Mouse (Mus musculus): ENCODE data around the gene Unc13c. TPM values are rescaled to one million over a fixed set of nuclear protein-coding genes. Genes with fewer than 3 reads are reported as not detected.

Unc13c gene
- total RNA-seq, 2 experiments from 2014 or later, result 21.1 to 25.4 TPM

DNA sequence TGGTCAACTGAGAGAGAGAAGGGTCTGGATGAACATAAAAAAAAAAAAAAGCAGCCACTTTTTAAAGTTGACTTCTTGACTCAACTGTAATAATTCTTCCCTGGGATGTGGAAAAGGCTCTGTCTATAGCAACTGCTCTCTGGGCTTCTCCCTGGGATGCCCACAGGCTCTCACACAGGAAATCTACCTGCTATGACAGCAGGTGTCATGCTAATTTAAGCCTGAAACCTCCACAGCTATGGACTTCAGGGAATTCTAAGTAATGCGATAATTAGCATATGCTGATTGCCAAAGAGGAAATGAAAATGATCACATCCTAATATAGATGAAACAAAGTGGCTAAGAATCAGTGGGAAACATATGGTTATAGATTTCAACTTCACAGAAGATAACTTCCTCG, 102.1 kb downstream of the Unc13c start:
- intact Hi-C loops (cut with DNase I), result no loop called here

DNA sequence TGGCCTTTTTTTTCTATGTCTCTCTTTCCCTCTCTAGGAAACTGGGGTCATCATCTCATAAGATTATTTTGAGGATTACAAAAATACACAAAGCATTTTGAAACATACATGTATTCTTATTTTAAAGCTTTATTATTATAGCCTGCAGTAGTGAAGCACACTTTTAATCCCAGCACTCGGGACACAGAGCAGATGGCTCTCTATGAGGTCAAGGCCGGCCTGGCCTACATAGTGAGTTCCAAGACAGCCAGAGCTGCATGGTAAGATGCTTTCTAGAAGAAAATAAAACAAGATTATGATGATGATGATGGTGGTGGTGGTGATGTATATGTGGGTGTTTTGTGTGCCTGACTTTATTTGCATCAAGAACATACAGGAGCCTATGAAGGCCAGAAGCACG, 109.3 kb downstream of the Unc13c start:
- intact Hi-C loops (cut with DNase I), result no loop called here
- Histone ChIP-seq H3K4me3 (no peak overlapping the region), H3K27ac (no peak overlapping the region)
- no peak for TF ChIP-seq CTCF (IDR thresholded peaks at IDR 0.05)
- DNase-seq (ENCODE audit: extremely low spot score in 1 of 2, low spot score in 2 of 2), result no peak

More for the DNA sequence above, 102.1 kb downstream of the Unc13c start:
- H3K27ac ChIP-seq, result no peak overlapping the region
- no peak overlapping the region for H3K4me3 ChIP-seq
- DNase-seq (ENCODE audit: extremely low spot score in 1 of 2, low spot score in 2 of 2), result no peak
- no peak for TF ChIP-seq CTCF (IDR thresholded peaks at IDR 0.05)

DNA sequence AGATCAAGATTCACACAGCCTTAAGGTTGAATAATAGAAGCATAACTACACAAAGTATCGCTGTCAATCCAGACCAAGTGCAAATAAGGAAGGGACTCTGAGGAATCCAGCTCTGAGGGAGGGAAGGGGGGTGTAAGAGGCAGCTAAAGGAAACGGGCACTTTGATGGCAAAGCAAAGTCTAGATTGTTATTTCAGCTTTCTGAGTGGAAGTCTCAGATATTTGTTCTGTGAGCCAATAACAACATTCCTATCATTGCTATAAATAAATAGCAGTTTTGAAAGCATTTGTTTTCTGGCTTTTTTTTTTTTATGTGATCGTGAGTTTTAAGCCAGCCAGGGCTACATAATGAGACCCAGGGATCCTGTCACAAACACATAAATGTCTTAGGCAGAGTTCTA, 114.5 kb downstream of the Unc13c start:
- Histone ChIP-seq H3K27ac (no peak overlapping the region), H3K4me3 (no peak overlapping the region)
- intact Hi-C loops (cut with DNase I), result no loop called here
- DNase-seq (ENCODE audit: extremely low spot score in 1 of 2, low spot score in 2 of 2), result no peak
- no peak for TF ChIP-seq CTCF (IDR thresholded peaks at IDR 0.05)

DNA sequence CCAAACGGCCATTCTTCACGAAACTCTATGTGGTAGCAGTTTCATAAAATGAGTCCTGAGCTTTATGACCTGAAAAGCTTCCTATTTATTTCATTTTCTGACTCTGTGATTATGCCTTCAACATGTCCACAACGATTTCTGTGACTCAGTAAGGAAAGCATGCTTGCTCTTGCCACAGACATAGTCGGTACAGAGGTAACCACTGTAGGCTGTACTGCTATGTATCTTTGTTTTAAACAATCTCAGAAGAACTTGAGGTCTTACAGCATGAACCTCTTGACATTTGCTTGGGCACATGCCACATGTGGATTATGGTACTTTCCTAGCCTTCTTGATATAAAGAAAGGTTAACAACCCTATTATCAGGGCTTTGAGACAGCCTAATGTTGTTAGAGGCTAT, 162.1 kb downstream of the Unc13c start:
- no peak overlapping the region for H3K27ac ChIP-seq
- intact Hi-C loops (cut with DNase I), result no loop called here

DNA sequence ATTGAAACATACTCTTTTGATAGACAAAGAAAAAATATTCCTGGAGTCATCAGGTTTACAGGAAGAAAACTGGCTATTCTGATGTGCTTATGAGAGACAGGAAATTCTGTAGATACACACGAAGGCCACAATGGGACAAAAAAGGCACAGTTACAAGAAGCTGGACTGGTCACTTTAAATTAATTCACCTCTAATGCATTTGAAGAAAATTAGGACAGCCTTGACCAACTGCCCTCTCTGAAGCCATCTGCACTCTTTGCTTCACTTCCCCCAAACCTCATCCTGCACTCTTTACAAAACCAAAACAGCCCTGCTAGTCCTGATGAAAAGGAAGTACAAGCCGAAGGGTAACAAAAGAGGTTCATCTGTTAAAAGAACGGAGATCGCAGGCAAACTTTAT, 194.2 kb downstream of the Unc13c start:
- DNase-seq (ENCODE audit: extremely low spot score in 1 of 2, low spot score in 2 of 2), result no peak
- intact Hi-C loops (cut with DNase I), result no loop called here
- no peak overlapping the region for H3K4me3 ChIP-seq
- H3K27ac ChIP-seq, result no peak overlapping the region
- TF ChIP-seq CTCF (IDR thresholded peaks at IDR 0.05), result no peak

More for the DNA sequence above, 162.1 kb downstream of the Unc13c start:
- DNase-seq (ENCODE audit: extremely low spot score in 1 of 2, low spot score in 2 of 2), result no peak
- TF ChIP-seq CTCF (IDR thresholded peaks at IDR 0.05), result no peak
- H3K4me3 ChIP-seq, result no peak overlapping the region

DNA sequence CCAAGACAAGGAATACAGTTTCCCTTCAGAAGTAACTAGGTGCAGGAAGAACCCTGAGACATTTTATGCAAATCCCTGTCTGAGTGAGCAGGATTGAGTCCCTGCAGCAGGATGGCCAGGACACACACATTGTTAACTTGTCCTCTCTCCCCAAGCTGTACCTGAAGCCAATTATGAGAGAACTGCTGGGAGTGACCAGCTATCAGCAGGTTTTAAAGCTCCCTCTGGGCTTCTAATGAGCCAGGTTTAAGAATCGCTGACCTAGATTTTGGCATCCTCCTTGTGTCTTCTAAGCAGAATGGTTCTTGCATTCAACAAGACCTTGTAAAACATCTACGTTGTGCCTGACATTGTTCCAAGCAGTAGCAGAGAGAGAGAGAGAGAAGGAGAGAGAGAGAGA, 213.6 kb downstream of the Unc13c start:
- TF ChIP-seq CTCF (IDR thresholded peaks at IDR 0.05), result no peak
- Histone ChIP-seq H3K4me3 (no peak overlapping the region), H3K27ac (no peak overlapping the region)
- DNase-seq (ENCODE audit: extremely low spot score in 1 of 2, low spot score in 2 of 2), result no peak
- intact Hi-C loops (cut with DNase I), result no loop called here

DNA sequence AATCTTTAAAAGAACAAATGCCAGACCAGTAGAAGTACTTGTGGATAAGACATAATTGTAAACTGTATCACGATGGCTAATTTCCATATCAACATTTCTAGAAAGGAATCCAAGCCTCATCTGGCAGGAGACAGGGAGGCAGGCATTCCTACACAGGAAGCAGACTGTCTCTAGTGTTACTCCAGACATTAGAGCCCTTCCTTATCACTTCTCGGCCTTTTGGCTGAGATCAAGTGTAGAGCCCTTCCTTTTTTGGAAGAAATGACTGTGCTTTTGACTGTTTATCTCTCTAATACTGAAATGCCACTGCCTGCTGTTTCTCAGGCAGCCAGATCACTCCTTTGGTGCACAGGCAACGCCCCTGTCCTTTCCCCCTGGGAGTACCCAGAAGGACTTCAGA, 215.3 kb downstream of the Unc13c start:
- no peak for TF ChIP-seq CTCF (IDR thresholded peaks at IDR 0.05)
- intact Hi-C loops (cut with DNase I), result no loop called here

DNA sequence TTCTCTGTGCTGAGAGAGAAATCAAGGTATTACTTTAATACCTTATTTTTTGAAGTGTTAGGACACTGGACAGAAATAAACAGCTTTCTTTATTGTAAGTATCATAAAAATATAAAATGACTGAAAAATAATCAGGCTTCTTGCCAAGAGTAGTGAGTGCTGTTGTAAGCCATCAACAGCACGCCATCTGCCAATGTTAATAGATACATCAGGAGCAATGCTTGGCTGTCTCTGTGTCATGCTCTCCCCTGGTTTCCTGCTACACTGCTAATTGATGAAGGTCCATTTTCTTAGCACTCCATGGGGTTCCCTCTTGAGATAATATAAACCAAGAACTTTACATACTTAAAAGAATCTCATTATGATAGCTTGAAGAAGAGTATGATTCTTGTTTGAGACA, 217.4 kb downstream of the Unc13c start:
- intact Hi-C loops (cut with DNase I), result no loop called here
- DNase-seq (ENCODE audit: extremely low spot score in 1 of 2, low spot score in 2 of 2), result no peak
- H3K27ac ChIP-seq, result no peak overlapping the region
- no peak for TF ChIP-seq CTCF (IDR thresholded peaks at IDR 0.05)
- no peak overlapping the region for H3K4me3 ChIP-seq

More for the DNA sequence above, 215.3 kb downstream of the Unc13c start:
- Histone ChIP-seq H3K4me3 (no peak overlapping the region), H3K27ac (no peak overlapping the region)
- no peak for DNase-seq (ENCODE audit: extremely low spot score in 1 of 2, low spot score in 2 of 2)

DNA sequence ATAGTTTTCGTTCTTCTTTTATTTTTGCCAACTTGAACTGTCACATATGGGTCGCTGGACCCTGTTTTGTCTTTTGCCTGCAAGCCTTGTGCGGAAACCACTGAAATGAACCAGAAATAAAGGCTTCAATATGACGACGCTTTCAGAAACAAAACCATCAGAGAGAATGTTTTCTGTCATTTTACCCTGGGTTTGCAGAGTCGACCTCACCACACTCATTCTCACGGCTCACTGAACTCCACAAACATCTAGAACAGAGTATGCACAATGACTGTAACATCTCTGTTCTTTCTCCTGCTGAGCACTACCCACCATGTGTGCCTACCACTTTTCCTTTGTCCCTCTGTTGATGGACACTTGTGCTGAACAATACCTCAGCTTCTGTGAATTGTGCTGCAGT, 234.3 kb downstream of the Unc13c start:
- intact Hi-C loops (cut with DNase I), result no loop called here
- Histone ChIP-seq H3K27ac (no peak overlapping the region), H3K4me3 (no peak overlapping the region)
- no peak for TF ChIP-seq CTCF (IDR thresholded peaks at IDR 0.05)
- DNase-seq (ENCODE audit: extremely low spot score in 1 of 2, low spot score in 2 of 2), result no peak

DNA sequence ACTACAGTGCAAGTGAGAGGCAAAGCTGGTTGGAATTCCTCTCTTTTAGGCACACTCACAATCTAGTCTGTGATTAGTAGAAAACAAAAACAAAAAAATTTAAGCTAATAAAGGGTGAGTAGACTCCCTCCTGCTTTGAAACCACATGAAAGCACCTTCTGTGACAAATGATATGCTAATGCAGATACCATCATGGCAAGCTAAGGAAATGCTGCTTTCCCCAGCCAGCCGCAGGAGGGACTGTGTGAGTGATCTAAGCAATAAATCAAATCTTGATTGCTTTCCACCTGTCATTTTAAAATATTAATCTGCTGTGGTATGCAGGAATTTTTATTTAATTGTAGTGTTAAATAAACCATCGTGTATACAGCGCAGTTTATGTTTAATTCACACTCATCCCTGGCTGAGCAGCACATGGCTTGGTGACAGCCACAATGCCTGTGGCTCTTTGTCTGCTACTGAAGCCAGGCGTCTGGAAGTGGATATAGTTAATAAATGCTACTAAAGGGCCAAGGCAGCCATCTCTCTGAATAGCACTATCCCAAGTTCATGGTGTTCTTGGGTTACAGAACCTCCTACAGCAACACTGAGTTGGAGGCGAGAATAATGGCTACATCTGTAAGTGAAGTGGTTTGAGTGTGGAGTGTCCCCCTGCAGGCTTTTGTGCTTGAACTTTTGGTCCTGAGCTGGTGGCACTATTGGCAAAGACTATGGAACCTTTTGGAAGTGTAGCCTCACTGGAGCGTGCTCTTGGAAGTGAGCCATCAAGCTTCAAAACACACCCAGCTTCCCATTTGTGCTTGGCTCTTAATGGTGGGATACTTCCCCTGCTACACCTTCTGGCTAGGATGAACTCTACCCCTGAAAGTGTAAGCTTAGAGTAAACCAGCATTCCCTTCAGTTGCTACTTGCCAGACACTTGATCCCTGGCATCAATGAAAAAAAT, 242.8 kb downstream of the Unc13c start:
- TF ChIP-seq CTCF (IDR thresholded peaks at IDR 0.05), result no peak
- no peak for DNase-seq (ENCODE audit: extremely low spot score in 1 of 2, low spot score in 2 of 2)
- Histone ChIP-seq H3K27ac (no peak overlapping the region), H3K4me3 (no peak overlapping the region)
- intact Hi-C loops (cut with DNase I), result no loop called here

DNA sequence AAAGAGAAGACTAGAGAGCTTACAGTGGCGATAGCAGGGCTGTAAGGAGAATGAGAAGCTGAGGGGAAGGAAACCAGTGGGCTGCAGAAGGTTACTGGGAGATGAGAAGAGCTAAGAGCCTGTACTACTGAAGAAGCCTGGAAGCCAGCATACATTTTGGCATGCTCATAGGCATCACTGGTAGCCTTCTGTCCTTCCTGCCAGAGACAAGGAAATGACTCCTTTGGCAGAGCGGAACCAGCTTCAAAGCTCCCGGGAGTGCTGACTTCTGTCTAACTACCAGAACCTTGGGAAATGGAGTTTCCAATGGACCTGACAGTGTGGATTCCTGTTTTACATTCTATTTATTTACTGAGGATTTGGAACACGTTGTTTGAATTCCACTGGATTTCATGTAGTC, 244.0 kb downstream of the Unc13c start:
- TF ChIP-seq CTCF (IDR thresholded peaks at IDR 0.05), result no peak
- no peak for DNase-seq (ENCODE audit: extremely low spot score in 1 of 2, low spot score in 2 of 2)
- no peak overlapping the region for H3K4me3 ChIP-seq
- intact Hi-C loops (cut with DNase I), result no loop called here
- H3K27ac ChIP-seq, result no peak overlapping the region

DNA sequence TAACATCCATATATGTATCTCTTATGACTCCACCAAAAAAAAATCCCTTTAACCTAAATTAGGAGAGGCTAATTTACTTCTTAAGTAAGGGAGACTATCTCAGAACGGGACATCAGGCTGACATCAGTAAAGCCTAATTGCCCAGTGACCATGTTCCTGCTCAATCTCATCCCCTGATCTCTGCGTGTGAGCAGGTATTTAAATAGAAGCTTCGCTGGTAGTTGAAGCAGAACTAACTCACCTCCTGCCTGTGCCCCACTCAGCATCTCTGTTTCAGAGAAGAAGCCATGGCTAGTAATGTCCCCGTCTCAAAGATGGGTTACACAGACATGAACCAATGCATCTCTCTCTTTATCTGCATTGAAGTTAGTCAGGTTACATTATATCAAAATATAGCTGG, 255.3 kb downstream of the Unc13c start:
- DNase-seq (ENCODE audit: extremely low spot score in 1 of 2, low spot score in 2 of 2), result no peak
- TF ChIP-seq CTCF (IDR thresholded peaks at IDR 0.05), result no peak
- Histone ChIP-seq H3K4me3 (no peak overlapping the region), H3K27ac (no peak overlapping the region)
- intact Hi-C loops (cut with DNase I), result no loop called here

DNA sequence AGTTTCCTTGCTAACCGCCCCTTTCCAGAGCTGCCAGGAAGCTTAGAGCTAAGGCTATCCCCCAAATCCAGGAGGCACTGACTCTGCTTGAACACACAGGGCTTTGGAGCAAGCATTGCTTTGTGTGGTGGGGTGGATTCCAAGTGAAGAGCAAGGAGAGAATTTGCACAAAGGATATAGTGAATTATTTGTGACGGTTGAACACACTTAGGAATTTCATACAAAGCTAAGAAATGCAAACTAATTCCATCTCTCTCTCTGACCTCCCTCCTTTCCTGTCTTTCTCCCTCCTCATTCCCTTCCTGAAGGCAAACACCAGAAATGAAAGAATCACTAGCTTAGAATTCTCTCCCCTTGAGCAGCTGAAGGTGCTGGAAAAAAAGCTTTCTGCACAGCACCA, 271.7 kb downstream of the Unc13c start:
- TF ChIP-seq CTCF (IDR thresholded peaks at IDR 0.05), result no peak
- no peak overlapping the region for H3K4me3 ChIP-seq
- H3K27ac ChIP-seq, result no peak overlapping the region
- intact Hi-C loops (cut with DNase I), result no loop called here
- DNase-seq (ENCODE audit: extremely low spot score in 1 of 2, low spot score in 2 of 2), result no peak
